Comparison of ENCODE assay signal across 26 mouse cellular contexts in genomic region chr14:47461997-47462396, GRCm38 (mm10). TPM values are rescaled to one million over a fixed set of nuclear protein-coding genes. Genes with fewer than 3 reads are reported as not detected.
"Had no signal": no experiment of that assay in that cellular context is flagged by ENCODE, and none has a peak within 500 bp of the region (broad histone marks: within the 10 kb centered on the region; RNA-seq: fewer than 3 reads in every experiment).

No protein-coding gene starts in this region.

- H3K4me1 ChIP-seq: heart, embryonic 13.5 days; heart, embryonic 15.5 days; hindbrain, embryonic 13.5 days; hindbrain, embryonic 15.5 days; kidney, embryonic 15.5 days had no signal

- H3K9ac ChIP-seq: forebrain, postnatal 0 days; heart, embryonic 13.5 days; heart, embryonic 15.5 days; hindbrain, embryonic 13.5 days; hindbrain, embryonic 15.5 days; kidney, embryonic 15.5 days had no signal

- H3K4me2 ChIP-seq: heart, embryonic 11.5 days; heart, embryonic 13.5 days; heart, embryonic 15.5 days; hindbrain, embryonic 13.5 days; hindbrain, embryonic 15.5 days; kidney, embryonic 15.5 days had no signal

- H3K27me3 ChIP-seq: heart, embryonic 15.5 days; hindbrain, embryonic 13.5 days; hindbrain, embryonic 15.5 days; kidney, embryonic 15.5 days had no signal

- ATAC-seq: forebrain, postnatal 0 days; hindbrain, postnatal 0 days; intestine, embryonic 16.5 days had no signal

- DNase-seq: forebrain, postnatal 0 days; gastrocnemius, postnatal 14 days; gastrocnemius, postnatal 36 days; heart, adult 11 months; heart, adult 2 months; heart, postnatal 14 days; heart, postnatal 36 days; kidney, adult 11 months; kidney, adult 2 months; kidney, adult 9 months; kidney, postnatal 14 days; kidney, postnatal 36 days; layer of hippocampus, adult 9-11 months; layer of hippocampus, postnatal 36 days; left cerebral cortex, postnatal 4 days had no signal

- H3K36me3 ChIP-seq: heart, embryonic 13.5 days; heart, embryonic 15.5 days; hindbrain, embryonic 13.5 days; hindbrain, embryonic 15.5 days; kidney, embryonic 15.5 days had no signal

- H3K9me3 ChIP-seq: heart, embryonic 13.5 days; heart, embryonic 15.5 days; hindbrain, embryonic 13.5 days; hindbrain, embryonic 15.5 days; kidney, embryonic 15.5 days had no signal

- H3K27ac ChIP-seq: heart, adult 2 months; heart, embryonic 13.5 days; heart, embryonic 15.5 days; hindbrain, embryonic 13.5 days; hindbrain, embryonic 15.5 days; hindbrain, postnatal 0 days; kidney, embryonic 15.5 days; kidney, postnatal 0 days had no signal

- H3K4me3 ChIP-seq: heart, adult 2 months; heart, embryonic 13.5 days; heart, embryonic 15.5 days; hindbrain, embryonic 13.5 days; hindbrain, embryonic 15.5 days; kidney, embryonic 15.5 days had no signal

RNA-seq across cellular contexts. Expression of gene Dlgap5, which starts 43.8 kb away (rescaled TPM):
- total RNA-seq: gastrocnemius, adult 18-20 months; gastrocnemius, adult 8-10 months had no signal
